Mouse (Mus musculus): ENCODE measurements around the gene Gm14180.
"Not testable (repeated sequence)": the region's sequence is repeated elsewhere in the genome, so short reads cannot be mapped to it uniquely, and the experiment has no call there.

GRCm38 (mm10) chr11:99685235-99685634 is 48.9 kb downstream of the Gm14180 start:
- not testable (repeated sequence) for TF ChIP-seq CTCF, EP300 (IDR thresholded peaks at IDR 0.05; ENCODE audit: low read depth)
